Mouse (Mus musculus) lung, embryonic 15.5 days (tissue): ENCODE measurements around the gene 5730522E02Rik. TPM values are rescaled to one million over a fixed set of nuclear protein-coding genes. Genes with fewer than 3 reads are reported as not detected.
A peak's percentile ranks its signal among the peaks of the same experiment; 100 is the strongest.

Experiments used
- ATAC-seq: fragments of 200-750 bp; cut with Nextera tagmentation; 2 replicates; pipeline ENCODE4 v1.8.0; 2017; ENCODE audit warnings: moderate number of reproducible peaks, borderline replicate concordance; ENCODE audit not compliant: low FRiP score, low TSS enrichment; ENCODE audit errors: extremely low read depth
- H3K27ac ChIP-seq: fragments of 300-500 bp; sonication (generic); 2 replicates; pipeline ENCODE4 v1.5.1; 2015; ENCODE audit warnings: moderate library complexity, mild to moderate bottlenecking, inconsistent platforms
- H3K27me3 ChIP-seq: fragments of 300-500 bp; sonication (generic); 2 replicates; pipeline ENCODE4 v1.6.1; 2015; ENCODE audit warnings: inconsistent platforms
- H3K36me3 ChIP-seq: fragments of 300-500 bp; sonication (generic); 2 replicates; pipeline ENCODE4 v1.6.1; 2015; ENCODE audit warnings: inconsistent platforms
- H3K4me1 ChIP-seq: fragments of 300-500 bp; sonication (generic); 2 replicates; pipeline ENCODE4 v1.6.1; 2015; ENCODE audit warnings: inconsistent platforms
- H3K4me2 ChIP-seq: fragments of 300-500 bp; sonication (generic); 2 replicates; pipeline ENCODE4 v1.6.1; 2015; ENCODE audit warnings: inconsistent platforms, mild to moderate bottlenecking, moderate library complexity
- H3K4me3 ChIP-seq: fragments of 300-500 bp; sonication (generic); 2 replicates; pipeline ENCODE4 v1.5.1; 2015; ENCODE audit warnings: mild to moderate bottlenecking, inconsistent platforms
- H3K9ac ChIP-seq: fragments of 300-500 bp; sonication (generic); 2 replicates; pipeline ENCODE4 v1.6.1; 2015; ENCODE audit warnings: inconsistent platforms
- H3K9me3 ChIP-seq: fragments of 300-500 bp; sonication (generic); 2 replicates; pipeline ENCODE4 v1.6.1; 2016; ENCODE audit warnings: inconsistent platforms
- WGBS: fragments of 180-500 bp; shearing (Covaris S2); methylation state at CpG from one replicate; pipeline ENCODE4 v1.1.7; 2015; 5-methylcytosine and 5-hydroxymethylcytosine counted together
- polyA plus RNA-seq: library from polyadenylated mRNA; unstranded; fragments of >200 nt; fragmentation: Nextera tagmentation; extraction: Ambion mirVana; gene quantifications from 2 replicates; pipeline ENCODE4 v1.2.1, GENCODE M21; 2015

The 5730522E02Rik gene
- polyA plus RNA-seq, 1 experiment from 2014 or later, result 2.3 TPM

GRCm38 (mm10) chr11:25992216-25992615, 218.3 kb downstream of the 5730522E02Rik start:
- no peak overlapping the region for H3K4me2 ChIP-seq
- no peak for ATAC-seq
- no peaks in the 10 kb centered on the region for H3K27me3 ChIP-seq
- H3K4me3 ChIP-seq, result no peak overlapping the region
- no peaks in the 10 kb centered on the region for H3K9me3 ChIP-seq
- no peak overlapping the region for H3K9ac ChIP-seq
- 95% methylated on average over 1 of the region's 1 CpGs for WGBS
- H3K27ac ChIP-seq, result no peak overlapping the region
- H3K4me1 ChIP-seq, result no peaks in the 10 kb centered on the region
- H3K36me3 ChIP-seq, result no peaks in the 10 kb centered on the region

- no peak overlapping the region for H3K27ac ChIP-seq
- ATAC-seq, result no peak
- H3K9ac ChIP-seq, result no peak overlapping the region
- WGBS, result 69% methylated on average over 5 of the region's 5 CpGs
- H3K4me2 ChIP-seq, result no peak overlapping the region
- H3K9me3 ChIP-seq, result no peaks in the 10 kb centered on the region
- no peaks in the 10 kb centered on the region for H3K27me3 ChIP-seq
- no peak overlapping the region for H3K4me3 ChIP-seq
- no peaks in the 10 kb centered on the region for H3K36me3 ChIP-seq
- no peaks in the 10 kb centered on the region for H3K4me1 ChIP-seq
Measured at GRCm38 (mm10) chr11:25978736-25979276, 231.8 kb downstream of the 5730522E02Rik start.

GRCm38 (mm10) chr11:25941504-25941903, 269.1 kb downstream of the 5730522E02Rik start:
- Histone ChIP-seq H3K27me3 (no peaks in the 10 kb centered on the region), H3K36me3 (no peaks in the 10 kb centered on the region), H3K9ac (no peak overlapping the region), H3K9me3 (no peaks in the 10 kb centered on the region), H3K4me1 (no peaks in the 10 kb centered on the region), H3K4me3 (no peak overlapping the region), H3K4me2 (no peak overlapping the region), H3K27ac (no peak overlapping the region)
- 75% methylated on average over 5 of the region's 5 CpGs for WGBS
- ATAC-seq, result no peak

GRCm38 (mm10) chr11:25940716-25941294, 269.8 kb downstream of the 5730522E02Rik start:
- ATAC-seq, result no peak
- H3K4me2 ChIP-seq, result no peak overlapping the region
- 76% methylated on average over 4 of the region's 4 CpGs for WGBS
- H3K36me3 ChIP-seq, result no peaks in the 10 kb centered on the region
- no peak overlapping the region for H3K4me3 ChIP-seq
- H3K9me3 ChIP-seq, result no peaks in the 10 kb centered on the region
- H3K27ac ChIP-seq, result no peak overlapping the region
- no peaks in the 10 kb centered on the region for H3K4me1 ChIP-seq
- no peak overlapping the region for H3K9ac ChIP-seq
- H3K27me3 ChIP-seq, result no peaks in the 10 kb centered on the region

GRCm38 (mm10) chr11:25926267-25926666, 284.3 kb downstream of the 5730522E02Rik start:
- no peaks in the 10 kb centered on the region for H3K36me3 ChIP-seq
- 75% methylated on average over 2 of the region's 2 CpGs for WGBS
- H3K27me3 ChIP-seq, result no peaks in the 10 kb centered on the region
- H3K9ac ChIP-seq, result no peak overlapping the region
- H3K9me3 ChIP-seq, result no peaks in the 10 kb centered on the region
- H3K27ac ChIP-seq, result no peak overlapping the region
- H3K4me2 ChIP-seq, result no peak overlapping the region
- no peak overlapping the region for H3K4me3 ChIP-seq
- no peaks in the 10 kb centered on the region for H3K4me1 ChIP-seq
- ATAC-seq, result no peak

- Histone ChIP-seq H3K4me3 (no peak overlapping the region), H3K9ac (no peak overlapping the region), H3K36me3 (no peaks in the 10 kb centered on the region), H3K4me2 (no peak overlapping the region), H3K27ac (no peak overlapping the region), H3K4me1 (no peaks in the 10 kb centered on the region), H3K27me3 (no peaks in the 10 kb centered on the region), H3K9me3 (no peaks in the 10 kb centered on the region)
- no peak for ATAC-seq
- WGBS, result 48% methylated on average over 2 of the region's 2 CpGs
Measured at GRCm38 (mm10) chr11:25902321-25902720, 308.2 kb downstream of the 5730522E02Rik start.

GRCm38 (mm10) chr11:25901666-25902065, 308.9 kb downstream of the 5730522E02Rik start:
- Histone ChIP-seq H3K4me2 (no peak overlapping the region), H3K9me3 (no peaks in the 10 kb centered on the region), H3K27ac (no peak overlapping the region), H3K4me1 (no peaks in the 10 kb centered on the region), H3K9ac (no peak overlapping the region), H3K4me3 (no peak overlapping the region), H3K36me3 (no peaks in the 10 kb centered on the region), H3K27me3 (no peaks in the 10 kb centered on the region)
- WGBS, result 30% methylated on average over 2 of the region's 2 CpGs
- no peak for ATAC-seq

GRCm38 (mm10) chr11:25893906-25894305, 316.7 kb downstream of the 5730522E02Rik start:
- H3K4me1 ChIP-seq, result no peaks in the 10 kb centered on the region
- no peak overlapping the region for H3K4me2 ChIP-seq
- H3K27me3 ChIP-seq, result no peaks in the 10 kb centered on the region
- no peak overlapping the region for H3K4me3 ChIP-seq
- H3K27ac ChIP-seq, result no peak overlapping the region
- no peaks in the 10 kb centered on the region for H3K36me3 ChIP-seq
- no peak overlapping the region for H3K9ac ChIP-seq
- no peak for ATAC-seq
- no peaks in the 10 kb centered on the region for H3K9me3 ChIP-seq
- 83% methylated on average over 3 of the region's 3 CpGs for WGBS

GRCm38 (mm10) chr11:25872983-25873382, 337.6 kb downstream of the 5730522E02Rik start:
- no peaks in the 10 kb centered on the region for H3K27me3 ChIP-seq
- H3K4me2 ChIP-seq, result no peak overlapping the region
- H3K36me3 ChIP-seq, result no peaks in the 10 kb centered on the region
- H3K4me3 ChIP-seq, result no peak overlapping the region
- no peak overlapping the region for H3K9ac ChIP-seq
- H3K9me3 ChIP-seq, result no peaks in the 10 kb centered on the region
- H3K4me1 ChIP-seq, result no peaks in the 10 kb centered on the region
- no peak for ATAC-seq
- H3K27ac ChIP-seq, result no peak overlapping the region

GRCm38 (mm10) chr11:25872317-25872716, 338.2 kb downstream of the 5730522E02Rik start:
- no peaks in the 10 kb centered on the region for H3K4me1 ChIP-seq
- no peaks in the 10 kb centered on the region for H3K36me3 ChIP-seq
- H3K9me3 ChIP-seq, result no peaks in the 10 kb centered on the region
- no peak overlapping the region for H3K9ac ChIP-seq
- no peak overlapping the region for H3K27ac ChIP-seq
- H3K27me3 ChIP-seq, result no peaks in the 10 kb centered on the region
- WGBS, result 56% methylated on average over 4 of the region's 4 CpGs
- H3K4me2 ChIP-seq, result no peak overlapping the region
- ATAC-seq, result no peak
- no peak overlapping the region for H3K4me3 ChIP-seq

GRCm38 (mm10) chr11:25866292-25866691, 344.3 kb downstream of the 5730522E02Rik start:
- no peak overlapping the region for H3K9ac ChIP-seq
- H3K36me3 ChIP-seq, result no peaks in the 10 kb centered on the region
- H3K27me3 ChIP-seq, result no peaks in the 10 kb centered on the region; the same call in 1 of the 2 replicates
- H3K4me3 ChIP-seq, result no peak overlapping the region
- 64% methylated on average over 2 of the region's 2 CpGs for WGBS
- H3K4me1 ChIP-seq, result no peaks in the 10 kb centered on the region
- no peak overlapping the region for H3K27ac ChIP-seq
- ATAC-seq, result no peak
- H3K9me3 ChIP-seq, result no peaks in the 10 kb centered on the region
- H3K4me2 ChIP-seq, result no peak overlapping the region

GRCm38 (mm10) chr11:25862686-25863085, 347.9 kb downstream of the 5730522E02Rik start:
- Histone ChIP-seq H3K36me3 (no peaks in the 10 kb centered on the region), H3K27me3 (no peaks in the 10 kb centered on the region; the same call in 1 of the 2 replicates), H3K4me2 (peak overlapping the region; percentile 42), H3K9me3 (no peaks in the 10 kb centered on the region), H3K4me1 (no peaks in the 10 kb centered on the region), H3K9ac (no peak overlapping the region), H3K27ac (no peak overlapping the region), H3K4me3 (no peak overlapping the region)
- no peak for ATAC-seq
- 12% methylated on average over 9 of the region's 9 CpGs for WGBS
